Mouse (Mus musculus): ENCODE measurements around the gene Rheb.

Gene Rheb

GRCm38 (mm10) chr5:24841662-24842273, 656 bp downstream of the Rheb start:
- peak; percentile 71 for DNase-seq (ENCODE audit: low read depth)

GRCm38 (mm10) chr5:24840975-24841431, 1.4 kb downstream of the Rheb start:
- no peak for DNase-seq (ENCODE audit: low read depth)

- DNase-seq (ENCODE audit: low read depth) = no peak
These were observed 7.9 kb downstream of the Rheb start for GRCm38 (mm10) chr5:24834491-24834890.

GRCm38 (mm10) chr5:24831912-24832311, 10.5 kb downstream of the Rheb start:
- DNase-seq (ENCODE audit: low read depth) = no peak

GRCm38 (mm10) chr5:24828446-24828845, 14.0 kb downstream of the Rheb start:
- no peak for DNase-seq (ENCODE audit: low read depth)

- DNase-seq (ENCODE audit: low read depth) = no peak
These were observed 15.3 kb downstream of the Rheb start for GRCm38 (mm10) chr5:24827173-24827572.

GRCm38 (mm10) chr5:24826056-24826770, 16.2 kb downstream of the Rheb start:
- DNase-seq (ENCODE audit: low read depth) = no peak

- DNase-seq (ENCODE audit: low read depth) = peak; percentile 27
These were observed 16.9 kb downstream of the Rheb start for GRCm38 (mm10) chr5:24825365-24826055.

GRCm38 (mm10) chr5:24823864-24824405, 18.5 kb downstream of the Rheb start:
- no peak for DNase-seq (ENCODE audit: low read depth)

GRCm38 (mm10) chr5:24822781-24823180, 19.6 kb downstream of the Rheb start:
- DNase-seq (ENCODE audit: low read depth) = no peak

GRCm38 (mm10) chr5:24822231-24822630, 20.2 kb downstream of the Rheb start:
- peak; percentile 48 for DNase-seq (ENCODE audit: low read depth)

- peak; percentile 59 for DNase-seq (ENCODE audit: low read depth)
These were observed 21.0 kb downstream of the Rheb start for GRCm38 (mm10) chr5:24821403-24821841.

- DNase-seq (ENCODE audit: low read depth) = no peak
These were observed 21.8 kb downstream of the Rheb start for GRCm38 (mm10) chr5:24820627-24821026.

- no peak for DNase-seq (ENCODE audit: low read depth)
These were observed 25.2 kb downstream of the Rheb start for GRCm38 (mm10) chr5:24817191-24817590.

- DNase-seq (ENCODE audit: low read depth) = no peak
These were observed 28.5 kb downstream of the Rheb start for GRCm38 (mm10) chr5:24813946-24814345.

- DNase-seq (ENCODE audit: low read depth) = no peak
These were observed 29.4 kb downstream of the Rheb start for GRCm38 (mm10) chr5:24813005-24813404.

GRCm38 (mm10) chr5:24805222-24805621, 37.2 kb downstream of the Rheb start:
- DNase-seq (ENCODE audit: low read depth) = no peak

GRCm38 (mm10) chr5:24804661-24805060, 37.8 kb downstream of the Rheb start:
- DNase-seq (ENCODE audit: low read depth) = no peak

- DNase-seq (ENCODE audit: low read depth) = no peak
These were observed 40.4 kb downstream of the Rheb start for GRCm38 (mm10) chr5:24801841-24802624.

- peak; percentile 65 for DNase-seq (ENCODE audit: low read depth)
These were observed 42.0 kb downstream of the Rheb start for GRCm38 (mm10) chr5:24800416-24800815.

GRCm38 (mm10) chr5:24798639-24799038, 43.8 kb downstream of the Rheb start:
- no peak for DNase-seq (ENCODE audit: low read depth)

GRCm38 (mm10) chr5:24797858-24798257, 44.6 kb downstream of the Rheb start:
- no peak for DNase-seq (ENCODE audit: low read depth)

All from NIH3T3 (cell line).